Mouse (Mus musculus) kidney, adult 10 weeks (tissue): ENCODE data around the gene Gramd4. TPM values are rescaled to one million over a fixed set of nuclear protein-coding genes. Genes with fewer than 3 reads are reported as not detected.

Experiments used
- polyA plus RNA-seq: library from polyadenylated mRNA; stranded (reverse); fragments of 350-450 nt; fragmentation: Illumina TruSeq; extraction: RNeasy Lipid Tissue Mini Kit (QIAGEN cat#74804); gene quantifications from one replicate; pipeline ENCODE4 v1.2.3, GENCODE M21; 2014; ENCODE audit warnings: low read depth, low replicate concordance

Gramd4 gene
- 2.1 TPM for polyA plus RNA-seq

GRCm38 (mm10) chr15:86057413-86057812, at the start of gene Gramd4:
Gene Gramd4 (plus strand): TSS chr15:86057695.

GRCm38 (mm10) chr15:86033191-86033841, 24.2 kb upstream of the Gramd4 start, which contains the start of gene Celsr1:
Gene Celsr1 (minus strand): TSS chr15:86033777.

DNA sequence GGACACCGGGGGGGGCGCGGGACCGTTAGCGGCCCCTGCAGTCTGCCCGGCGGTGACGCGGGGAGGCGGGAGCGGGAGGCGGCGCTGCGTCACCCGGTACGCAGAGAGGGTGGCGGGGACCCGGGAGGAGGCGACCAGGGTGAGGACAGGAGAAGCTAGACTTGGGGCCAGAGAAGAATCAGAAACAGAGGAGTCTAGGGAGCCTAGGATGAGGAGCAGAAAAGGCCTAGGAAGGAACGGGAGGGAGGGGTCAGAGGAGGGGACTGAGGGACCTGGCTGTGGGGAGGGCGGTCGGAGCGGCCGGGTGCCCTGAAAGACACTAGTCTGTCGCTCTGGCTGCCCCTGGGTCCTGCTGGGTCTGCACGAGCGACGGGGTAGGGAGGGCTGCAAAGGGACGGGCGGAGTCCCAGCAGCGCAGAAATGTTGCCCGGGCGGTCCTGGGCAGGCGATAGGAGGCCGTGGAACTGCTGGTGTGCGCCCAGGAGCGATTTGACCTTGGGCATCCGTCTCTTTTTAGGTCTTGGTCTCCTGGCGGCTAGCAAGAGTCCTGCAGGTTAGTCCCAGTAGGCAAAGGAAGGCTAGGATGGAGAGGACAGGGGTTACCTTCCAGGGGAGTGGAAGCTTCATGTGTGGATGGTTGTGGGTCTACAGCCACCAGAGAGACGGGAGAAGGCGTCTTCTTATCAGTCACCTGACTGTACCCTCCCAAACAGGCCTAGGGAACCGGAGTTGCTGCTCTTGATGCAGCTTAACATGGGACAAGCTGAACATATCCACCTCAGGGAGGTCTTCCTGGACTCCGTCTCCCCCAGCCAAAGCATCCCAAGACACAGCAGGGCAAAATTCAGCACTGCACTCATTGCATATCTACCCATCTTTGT, 128.4 kb downstream of the Gramd4 start, which contains the start of gene Cerk:
Cerk (minus strand) TSS at position 453 of the 881 bp plus-strand sequence.

Other genes with a start within 250 kb of the Gramd4 start
- gene Cdpf1, start 246.0 kb upstream of the Gramd4 start, polyA plus RNA-seq, result 3.4 TPM
- 0.08 TPM for gene Pkdrej, start 236.0 kb upstream of the Gramd4 start, polyA plus RNA-seq
- 13.4 TPM for gene Ttc38, start 225.4 kb upstream of the Gramd4 start, polyA plus RNA-seq
- gene Gtse1, start 197.9 kb upstream of the Gramd4 start, polyA plus RNA-seq, result not detected
- 10.5 TPM for gene Trmu, start 178.4 kb upstream of the Gramd4 start, polyA plus RNA-seq
- 0.89 TPM for gene Celsr1, start 23.9 kb upstream of the Gramd4 start, polyA plus RNA-seq
- 4.6 TPM for gene Cerk, start 128.4 kb downstream of the Gramd4 start, polyA plus RNA-seq
- 2.2 TPM for gene Tbc1d22a, start 156.8 kb downstream of the Gramd4 start, polyA plus RNA-seq